Mouse (Mus musculus) c-Kit-positive CD71-positive TER-119-negative erythroid progenitor cells, embryonic 14.5 days (primary cell): Measurements from ENCODE around the gene Sorl1.

ENCODE experiments used
- DNase-seq: peaks from one replicate; pipeline ENCODE4 v3.0.0-alpha.2; 2013; ENCODE audit warnings: low read depth

Gene Sorl1

GRCm38 (mm10) chr9:42123713-42124576 lies at the start of gene Sorl1:
Sorl1 (minus strand) TSS chr9:42124297.
- no peak for DNase-seq

DNA sequence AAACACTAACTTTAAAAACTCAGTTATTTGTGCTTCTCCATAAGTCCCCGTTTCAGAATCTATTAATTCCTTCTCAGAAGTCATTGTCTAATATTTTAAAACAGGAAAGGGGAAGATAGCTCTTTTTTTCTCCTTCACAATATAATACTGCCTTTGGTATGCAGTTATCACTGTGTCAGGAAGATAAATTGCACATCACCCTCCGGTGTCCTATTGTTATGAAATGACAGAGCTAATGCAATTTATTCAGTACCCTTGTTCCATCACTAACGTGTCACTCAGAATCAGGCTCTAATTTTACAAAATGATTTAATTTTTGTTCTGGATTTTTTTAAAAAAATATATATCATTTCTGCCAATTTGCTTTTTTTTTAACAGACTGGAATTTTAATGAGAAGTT lies 49.7 kb upstream of the Sorl1 start:
- no peak for DNase-seq

DNA sequence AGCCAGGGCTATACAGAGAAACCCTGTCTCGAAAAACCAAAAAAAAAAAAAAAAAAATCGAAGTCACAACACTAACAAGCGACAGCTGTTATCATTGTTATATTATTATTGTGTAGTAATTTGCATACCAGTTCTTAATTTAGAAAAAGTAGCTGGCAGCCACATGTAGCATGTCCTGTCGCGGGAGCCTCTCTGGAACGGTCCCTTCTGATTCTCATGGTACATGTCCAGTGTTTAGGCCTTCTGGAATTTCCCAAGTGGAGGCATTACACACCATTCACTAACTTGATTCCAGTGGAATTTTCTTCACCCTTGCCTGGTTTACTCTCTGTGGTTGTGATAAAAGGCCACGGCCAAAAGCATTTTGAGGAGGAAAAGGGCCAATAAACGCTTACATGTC lies 45.4 kb upstream of the Sorl1 start:
- no peak for DNase-seq

DNA sequence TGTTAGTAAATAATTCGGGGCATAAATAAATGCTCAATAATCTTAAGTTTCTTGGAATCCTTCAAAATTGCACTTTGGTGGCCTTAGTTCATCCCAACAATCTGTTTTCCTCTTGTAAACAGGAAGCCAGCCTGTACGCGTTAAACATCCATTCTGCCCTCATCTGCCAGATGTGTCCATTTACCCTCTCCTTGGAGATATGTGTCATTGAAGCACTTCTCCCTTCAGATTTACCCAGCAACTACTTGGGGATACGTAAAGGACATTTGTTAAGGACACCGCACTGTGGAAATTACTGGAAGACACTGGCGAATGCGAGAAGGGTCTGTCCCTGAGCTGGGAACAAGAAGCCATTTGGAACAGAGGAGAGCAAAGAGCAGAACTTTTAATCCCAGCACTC lies 44.9 kb upstream of the Sorl1 start:
- no peak for DNase-seq

- no peak for DNase-seq
Observed at GRCm38 (mm10) chr9:42164930-42165329, 40.8 kb upstream of the Sorl1 start.

DNA sequence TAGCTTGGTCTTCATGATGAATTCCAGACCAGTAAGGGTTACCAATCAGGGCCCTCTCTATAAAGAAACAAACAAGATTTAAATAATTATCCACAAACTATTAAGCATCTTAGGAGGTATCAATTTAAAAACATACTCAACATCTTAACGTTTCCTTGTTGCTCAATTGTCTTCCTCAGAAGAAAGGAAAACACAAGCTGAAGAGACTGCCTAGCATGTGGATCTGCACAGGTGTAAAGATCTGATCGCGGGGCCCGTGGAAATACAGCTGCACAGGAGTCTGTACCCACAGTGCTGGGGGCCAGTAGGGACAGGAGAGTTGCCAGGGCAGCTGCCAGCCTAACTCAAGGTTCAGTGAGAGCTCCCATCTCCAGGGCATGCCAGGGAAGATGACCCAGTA lies 38.9 kb upstream of the Sorl1 start:
- no peak for DNase-seq

- DNase-seq = no peak
Observed at GRCm38 (mm10) chr9:42159376-42159775, 35.3 kb upstream of the Sorl1 start.

- DNase-seq = no peak
Observed at GRCm38 (mm10) chr9:42158652-42159051, 34.6 kb upstream of the Sorl1 start.

GRCm38 (mm10) chr9:42157981-42158380 lies 33.9 kb upstream of the Sorl1 start:
- DNase-seq = no peak

DNA sequence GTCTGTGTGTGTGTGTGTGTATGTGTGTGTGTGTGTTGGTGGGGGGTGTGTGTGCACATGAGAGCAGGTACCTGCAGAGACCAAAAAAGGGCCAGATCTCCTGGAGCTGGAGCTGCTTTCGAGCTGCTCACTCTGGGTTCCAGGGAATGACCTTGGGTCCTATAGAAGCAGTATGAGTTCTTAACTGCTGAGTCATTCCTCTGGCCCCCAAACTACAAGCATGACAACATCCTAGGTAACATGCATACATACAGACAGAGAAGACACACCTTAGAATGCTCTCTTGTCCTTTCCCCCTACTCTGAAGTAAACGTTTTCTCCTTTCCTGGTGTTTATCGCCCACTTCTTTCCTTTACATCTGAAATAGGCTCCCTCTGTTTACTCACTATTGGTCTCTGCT lies 32.5 kb upstream of the Sorl1 start:
- DNase-seq = no peak

GRCm38 (mm10) chr9:42154682-42155081 lies 30.6 kb upstream of the Sorl1 start:
- no peak for DNase-seq

DNA sequence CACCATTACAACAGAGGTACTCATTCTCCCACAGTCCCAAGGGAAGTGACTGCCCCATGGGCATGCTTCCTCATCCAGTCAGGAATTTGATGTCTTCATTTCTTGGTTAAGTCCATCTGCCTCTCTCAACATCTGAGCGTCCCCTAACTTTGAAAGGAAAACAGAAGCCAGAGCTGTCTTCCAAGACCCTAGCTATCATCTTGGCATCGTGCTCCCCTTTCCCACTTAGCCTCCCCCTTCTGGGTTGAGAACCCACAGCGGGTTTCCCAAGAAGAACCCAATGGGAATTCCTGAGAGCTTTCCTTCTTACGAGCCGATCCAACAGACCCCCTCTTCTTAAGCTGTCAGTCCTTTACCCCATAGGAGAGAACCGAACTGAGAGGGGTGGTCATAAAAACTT lies 24.7 kb upstream of the Sorl1 start:
- DNase-seq = no peak

GRCm38 (mm10) chr9:42148036-42148435 lies 23.9 kb upstream of the Sorl1 start:
- no peak for DNase-seq

GRCm38 (mm10) chr9:42146463-42146862 lies 22.4 kb upstream of the Sorl1 start:
- DNase-seq = no peak

DNA sequence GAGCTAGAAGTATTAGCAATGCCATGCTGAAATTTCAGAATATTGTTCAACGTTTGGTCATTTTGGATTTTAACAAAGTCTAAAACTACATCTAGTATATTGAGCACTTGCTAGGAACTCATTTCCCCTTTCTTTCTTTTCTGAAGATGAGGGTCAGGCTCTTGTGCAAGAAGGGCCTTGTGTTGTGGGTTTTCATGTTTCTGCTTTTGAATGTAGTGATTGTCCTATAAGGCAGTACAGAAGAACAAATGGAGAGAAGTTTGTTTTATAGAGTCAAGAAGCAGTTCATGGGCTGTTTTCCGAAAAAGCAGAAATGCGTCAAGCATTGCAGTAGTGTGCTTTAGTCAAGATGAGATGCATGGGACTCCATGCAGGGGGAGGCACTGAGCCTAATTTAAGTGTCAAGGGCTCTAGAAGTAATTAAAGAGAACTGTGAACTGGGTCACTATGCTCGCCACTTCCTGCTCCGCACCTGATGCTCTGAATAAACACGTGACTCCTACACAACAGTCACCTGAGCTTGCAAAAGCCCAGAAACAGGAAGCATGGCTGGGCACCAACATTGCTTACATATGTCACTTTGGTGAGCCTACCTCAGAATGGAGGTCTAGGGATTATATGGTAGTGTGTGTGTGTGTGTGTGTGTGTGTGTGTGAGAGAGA lies 17.6 kb upstream of the Sorl1 start:
- no peak for DNase-seq

- no peak for DNase-seq
Observed at GRCm38 (mm10) chr9:42138248-42138858, 14.3 kb upstream of the Sorl1 start.

- DNase-seq = no peak
Observed at GRCm38 (mm10) chr9:42137578-42137977, 13.5 kb upstream of the Sorl1 start.

DNA sequence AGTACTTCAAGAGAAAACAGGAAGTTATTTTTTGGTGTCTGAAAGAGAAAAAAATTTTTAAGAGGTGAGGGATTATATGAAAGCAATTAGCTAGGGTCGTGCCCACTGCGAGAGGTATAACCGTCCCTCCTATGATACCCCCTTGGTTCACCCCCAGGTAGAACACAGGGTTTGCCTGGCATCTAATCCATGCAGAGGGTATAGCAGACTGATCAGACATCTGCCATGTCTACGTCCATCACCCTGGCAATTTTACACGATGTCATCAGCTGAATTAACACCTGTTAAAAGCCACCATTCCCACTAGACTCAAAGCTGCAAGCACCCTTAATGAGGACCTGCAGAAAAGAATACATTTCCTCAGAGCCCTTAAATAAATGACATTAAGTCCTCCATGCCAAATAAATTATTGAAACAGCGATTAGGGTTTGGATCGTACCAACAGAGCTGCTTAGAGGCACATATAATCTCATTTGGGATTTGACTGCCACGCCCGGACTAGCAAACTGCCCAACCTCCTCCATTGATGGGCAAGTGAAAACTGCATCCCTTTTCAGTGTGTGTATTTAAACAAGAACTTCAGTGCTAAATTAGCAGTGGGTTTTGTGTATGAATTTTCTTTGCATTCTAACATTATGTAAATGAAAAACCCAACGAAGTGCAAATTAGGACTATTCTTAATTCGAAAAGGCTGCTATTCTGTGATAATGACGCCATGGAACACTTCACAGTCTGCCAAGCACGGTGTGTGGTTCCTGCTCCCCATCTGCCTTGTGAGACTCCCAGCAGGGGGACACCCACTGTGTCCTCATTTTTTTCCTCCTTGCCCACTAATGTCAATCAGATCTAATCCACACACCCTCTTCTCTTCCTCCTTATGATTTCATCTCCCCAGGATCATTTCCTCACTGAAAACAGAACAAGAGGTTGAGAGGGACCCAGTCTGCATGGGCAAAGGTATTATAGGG lies 7.0 kb upstream of the Sorl1 start:
- DNase-seq = no peak

DNA sequence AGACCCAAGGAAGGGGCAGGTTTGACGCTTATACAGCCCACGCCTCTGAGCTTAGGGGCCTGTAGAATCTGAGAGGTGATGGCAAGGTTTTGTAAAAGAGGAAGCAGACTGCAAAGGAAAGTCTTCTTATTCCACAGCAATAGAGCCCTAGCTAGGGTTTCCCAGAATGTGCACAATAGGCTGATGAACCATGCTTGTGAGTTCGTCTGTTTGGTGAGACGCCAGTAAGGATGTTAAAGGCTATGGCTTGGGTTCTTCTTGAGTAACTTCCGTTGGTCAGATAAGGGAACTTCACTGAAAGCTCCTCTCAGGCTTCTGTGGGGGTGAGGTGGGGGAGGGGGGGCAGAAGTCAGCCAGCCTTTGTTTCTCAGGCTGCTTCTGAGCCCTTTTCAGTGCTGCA lies 3.9 kb upstream of the Sorl1 start:
- no peak for DNase-seq

DNA sequence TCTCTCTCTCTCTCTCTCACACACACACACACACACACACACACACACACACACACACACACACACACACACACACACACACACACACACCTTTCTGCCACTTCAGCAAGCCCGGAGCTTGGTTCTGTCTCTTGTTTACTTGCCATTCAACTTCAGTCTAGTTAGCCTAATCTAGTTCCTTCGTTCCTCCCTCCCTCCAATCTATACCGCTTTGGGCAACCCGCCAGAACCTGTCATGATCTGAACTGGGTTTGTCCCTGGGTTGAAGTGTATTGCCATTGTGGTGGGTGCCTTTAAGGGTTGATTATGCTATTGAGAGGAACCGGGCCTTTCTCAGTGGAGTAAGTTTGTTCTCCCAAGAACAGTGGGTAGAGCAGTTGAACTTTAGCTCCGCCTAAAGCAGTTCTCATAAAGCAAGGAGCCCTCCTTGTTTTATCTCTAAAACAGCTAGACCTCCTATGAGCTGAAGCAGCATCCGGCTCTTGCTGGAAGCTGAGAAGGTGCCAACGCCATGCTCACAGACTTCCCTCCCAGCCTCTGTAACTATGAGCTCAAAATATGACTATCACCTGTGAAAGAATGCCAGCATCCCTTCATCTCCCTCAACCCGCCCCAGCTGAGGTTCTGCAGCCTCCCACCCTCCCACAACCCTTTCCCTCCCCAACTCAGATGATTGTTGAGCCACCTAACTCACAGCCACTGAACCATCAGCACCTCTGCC lies 1.3 kb upstream of the Sorl1 start:
- no peak for DNase-seq

GRCm38 (mm10) chr9:42123204-42123603 lies 893 bp downstream of the Sorl1 start:
- DNase-seq = no peak
